Mouse (Mus musculus) ovary, postnatal 36 days (tissue): ENCODE results near the gene Chdh.

ENCODE experiments used
- DNase-seq: peaks from one replicate; pipeline ENCODE4 v3.0.0; 2022; ENCODE audit warnings: low spot score, mixed read lengths

Chdh gene

GRCm38 (mm10) chr14:30008733-30009575 lies at the start of gene Chdh, which contains the start of gene Il17rb:
Gene Chdh, plus strand, starts transcription at chr14:30009023.
Gene Il17rb, minus strand, starts transcription at chr14:30008896.
- peak; percentile 74 for DNase-seq

- DNase-seq = no peak
These were observed 41.2 kb upstream of the Chdh start for GRCm38 (mm10) chr14:29967611-29968010.

- peak; percentile 88 for DNase-seq
These were observed 40.6 kb upstream of the Chdh start, which contains the start of gene Selenok for GRCm38 (mm10) chr14:29968075-29968821. Gene Selenok, plus strand, starts transcription at chr14:29968308.

GRCm38 (mm10) chr14:29971446-29971845 lies 37.4 kb upstream of the Chdh start:
- DNase-seq = no peak

GRCm38 (mm10) chr14:29971993-29972392 lies 36.8 kb upstream of the Chdh start:
- DNase-seq = no peak

GRCm38 (mm10) chr14:29976927-29977326 lies 31.9 kb upstream of the Chdh start:
- DNase-seq = no peak

- peak; percentile 94 for DNase-seq
These were observed 30.3 kb upstream of the Chdh start, which contains the start of gene Actr8 for GRCm38 (mm10) chr14:29978254-29979204. Gene Actr8, plus strand, starts transcription at chr14:29978337.

- no peak for DNase-seq
These were observed 28.2 kb upstream of the Chdh start for GRCm38 (mm10) chr14:29980447-29981205.

- no peak for DNase-seq
These were observed 22.7 kb upstream of the Chdh start for GRCm38 (mm10) chr14:29986096-29986495.

GRCm38 (mm10) chr14:29987276-29987675 lies 21.5 kb upstream of the Chdh start:
- no peak for DNase-seq

GRCm38 (mm10) chr14:29987739-29988138 lies 21.1 kb upstream of the Chdh start:
- no peak for DNase-seq

- DNase-seq = no peak
These were observed 20.5 kb upstream of the Chdh start for GRCm38 (mm10) chr14:29988337-29988736.

- DNase-seq = no peak
These were observed 13.8 kb upstream of the Chdh start for GRCm38 (mm10) chr14:29994976-29995375.

- no peak for DNase-seq
These were observed 12.6 kb upstream of the Chdh start for GRCm38 (mm10) chr14:29996000-29996751.

- DNase-seq = no peak
These were observed 11.5 kb upstream of the Chdh start for GRCm38 (mm10) chr14:29997345-29997744.

GRCm38 (mm10) chr14:29998747-29999474 lies 9.9 kb upstream of the Chdh start:
- no peak for DNase-seq

- DNase-seq = no peak
These were observed 9.4 kb upstream of the Chdh start for GRCm38 (mm10) chr14:29999475-29999811.

GRCm38 (mm10) chr14:30009864-30010560 lies 1.2 kb downstream of the Chdh start:
- DNase-seq = peak; percentile 75
